Mouse (Mus musculus) thymus, adult 2 months (tissue): ENCODE results near the gene Cdc34. TPM values are rescaled to one million over a fixed set of nuclear protein-coding genes. Genes with fewer than 3 reads are reported as not detected.

Experiments
- DNase-seq: peaks from one replicate; pipeline ENCODE4 v3.0.0; 2021
- H3K27ac ChIP-seq: fragments of 200-500 bp; 2 replicates; pipeline ENCODE4 v1.5.1; 2012; ENCODE audit warnings: low read length, control low read depth; ENCODE audit not compliant: control insufficient read depth, insufficient read depth
- H3K27me3 ChIP-seq: fragments of 200-500 bp; 2 replicates; pipeline ENCODE4 v1.6.1; 2012; ENCODE audit warnings: mild to moderate bottlenecking, low read length, moderate library complexity, mixed read lengths; ENCODE audit not compliant: control insufficient read depth, insufficient read depth
- H3K36me3 ChIP-seq: fragments of 200-500 bp; 2 replicates; pipeline ENCODE4 v1.6.1; 2012; ENCODE audit warnings: mild to moderate bottlenecking, low read length, moderate library complexity; ENCODE audit not compliant: control insufficient read depth, insufficient read depth
- H3K4me1 ChIP-seq: fragments of 200-500 bp; replicated peaks from 2 replicates; pipeline ENCODE4 v1.6.1; 2012; ENCODE audit warnings: low read length; ENCODE audit not compliant: control insufficient read depth, insufficient read depth
- H3K4me3 ChIP-seq: fragments of 200-500 bp; 2 replicates; pipeline ENCODE4 v1.5.1; 2012; ENCODE audit warnings: mild to moderate bottlenecking, low read length, control low read depth, moderate library complexity; ENCODE audit not compliant: control insufficient read depth, insufficient read depth
- CTCF ChIP-seq: fragments of 200-500 bp; IDR thresholded peaks from 2 replicates; pipeline ENCODE4 v1.5.1; 2012; ENCODE audit warnings: mild to moderate bottlenecking, control low read depth, low read length, moderate library complexity, borderline replicate concordance; ENCODE audit not compliant: control insufficient read depth, poor library complexity, insufficient read depth; ENCODE audit errors: extremely low read depth
- POLR2A ChIP-seq: fragments of 200-500 bp; IDR thresholded peaks from 2 replicates; pipeline ENCODE4 v1.6.1; 2012; ENCODE audit warnings: mild to moderate bottlenecking, low read length, control low read depth, moderate library complexity; ENCODE audit not compliant: control insufficient read depth, poor library complexity, insufficient read depth; ENCODE audit errors: extremely low read depth
- WGBS: fragments of 180-500 bp; shearing (Covaris S2); methylation state at CpG from one replicate; pipeline ENCODE4 v1.1.7; 2018; 5-methylcytosine and 5-hydroxymethylcytosine counted together
- polyA plus RNA-seq: library from polyadenylated mRNA; depleted of rRNA; stranded (reverse); fragments of >200 nt; gene quantifications from 2 replicates; pipeline ENCODE4 v1.2.3, GENCODE M21; 2012

Gene Cdc34
- polyA plus RNA-seq, 1 experiment: 309 TPM

DNA sequence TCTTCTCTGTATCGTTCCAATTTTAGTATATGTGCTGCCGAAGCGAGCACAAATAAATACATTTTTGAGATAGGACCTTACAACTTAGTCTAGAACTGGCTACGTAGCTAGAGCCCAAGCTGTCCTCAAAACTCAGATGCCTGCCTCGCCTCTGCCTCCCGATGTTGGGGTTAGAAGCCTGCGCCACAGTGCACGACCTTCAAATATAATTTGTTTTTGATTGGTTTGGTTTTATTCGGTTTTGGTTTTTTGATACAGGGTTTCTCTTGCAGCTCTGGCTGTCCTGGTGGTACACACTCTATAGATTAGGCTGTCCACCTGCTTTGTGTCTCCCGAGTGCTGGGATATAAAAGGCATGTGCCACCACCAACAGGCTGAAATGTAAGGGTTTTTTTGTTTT lies 21.5 kb downstream of the Cdc34 start:
- Histone ChIP-seq H3K4me3 (no peak overlapping the region), H3K27me3 (no peaks in the 10 kb centered on the region), H3K36me3 (no peaks in the 10 kb centered on the region), H3K27ac (no peak overlapping the region), H3K4me1 (peaks cover 21% of the 10 kb centered on the region)
- DNase-seq: no peak
- WGBS: 81% methylated on average over 10 of the region's 10 CpGs
- TF ChIP-seq CTCF (no peak), POLR2A (no peak)

GRCm38 (mm10) chr10:79704065-79704969 lies 22.3 kb downstream of the Cdc34 start, which contains the start of gene Bsg:
Gene Bsg (plus strand): TSS chr10:79704491.
- H3K27ac ChIP-seq: no peak within 1 kb of the TSS

GRCm38 (mm10) chr10:79704970-79705360 lies 23.0 kb downstream of the Cdc34 start:
- peaks cover 21% of the 10 kb centered on the region for H3K4me1 ChIP-seq
- DNase-seq: no peak
- 8% methylated on average over 10 of the region's 10 CpGs for WGBS
- H3K27me3 ChIP-seq: no peaks in the 10 kb centered on the region
- H3K36me3 ChIP-seq: peaks cover 4% of the 10 kb centered on the region; the same call in 1 of the 2 replicates
- no peak overlapping the region for H3K27ac ChIP-seq
- H3K4me3 ChIP-seq: peak overlapping the region; percentile 69
- TF ChIP-seq CTCF: no peak

More at GRCm38 (mm10) chr10:79704065-79704969, 22.3 kb downstream of the Cdc34 start, which contains the start of gene Bsg:
- DNase-seq: peak; percentile 98
- peak within 1 kb of the TSS; percentile 69 for H3K4me3 ChIP-seq
- no peaks in the 10 kb centered on the region for H3K36me3 ChIP-seq
- no peaks in the 10 kb centered on the region for H3K27me3 ChIP-seq
- under 1% methylated on average over 60 of the region's 65 CpGs for WGBS
- H3K4me1 ChIP-seq: peaks cover 21% of the 10 kb centered on the region
- TF ChIP-seq CTCF: no peak
- TF ChIP-seq POLR2A: peak; percentile 97

GRCm38 (mm10) chr10:79705951-79706350 lies 24.0 kb downstream of the Cdc34 start:
- Histone ChIP-seq H3K36me3 (peaks cover 13% of the 10 kb centered on the region; the same call in 1 of the 2 replicates), H3K4me1 (peaks cover 21% of the 10 kb centered on the region), H3K27me3 (no peaks in the 10 kb centered on the region), H3K27ac (no peak overlapping the region), H3K4me3 (no peak overlapping the region)
- 82% methylated on average over 5 of the region's 5 CpGs for WGBS
- no peak for DNase-seq
- TF ChIP-seq POLR2A (no peak), CTCF (no peak)

GRCm38 (mm10) chr10:79706406-79707094 lies 24.6 kb downstream of the Cdc34 start:
- no peak for TF ChIP-seq POLR2A
- TF ChIP-seq CTCF: no peak
- H3K4me1 ChIP-seq: peaks cover 21% of the 10 kb centered on the region
- no peaks in the 10 kb centered on the region for H3K27me3 ChIP-seq
- 83% methylated on average over 5 of the region's 5 CpGs for WGBS
- H3K4me3 ChIP-seq: no peak overlapping the region
- H3K27ac ChIP-seq: no peak overlapping the region
- H3K36me3 ChIP-seq: peaks cover 13% of the 10 kb centered on the region; the same call in 1 of the 2 replicates
- no peak for DNase-seq

GRCm38 (mm10) chr10:79707162-79707561 lies 25.2 kb downstream of the Cdc34 start:
- no peak for DNase-seq
- peaks cover 21% of the 10 kb centered on the region for H3K4me1 ChIP-seq
- H3K36me3 ChIP-seq: peaks cover 13% of the 10 kb centered on the region; the same call in 1 of the 2 replicates
- H3K4me3 ChIP-seq: no peak overlapping the region
- H3K27ac ChIP-seq: no peak overlapping the region
- no peaks in the 10 kb centered on the region for H3K27me3 ChIP-seq
- WGBS: 88% methylated on average over 1 of the region's 1 CpGs
- no peak for TF ChIP-seq POLR2A
- no peak for TF ChIP-seq CTCF
